ENCODE assay signal across 8 mouse cellular contexts in the genomic region with DNA sequence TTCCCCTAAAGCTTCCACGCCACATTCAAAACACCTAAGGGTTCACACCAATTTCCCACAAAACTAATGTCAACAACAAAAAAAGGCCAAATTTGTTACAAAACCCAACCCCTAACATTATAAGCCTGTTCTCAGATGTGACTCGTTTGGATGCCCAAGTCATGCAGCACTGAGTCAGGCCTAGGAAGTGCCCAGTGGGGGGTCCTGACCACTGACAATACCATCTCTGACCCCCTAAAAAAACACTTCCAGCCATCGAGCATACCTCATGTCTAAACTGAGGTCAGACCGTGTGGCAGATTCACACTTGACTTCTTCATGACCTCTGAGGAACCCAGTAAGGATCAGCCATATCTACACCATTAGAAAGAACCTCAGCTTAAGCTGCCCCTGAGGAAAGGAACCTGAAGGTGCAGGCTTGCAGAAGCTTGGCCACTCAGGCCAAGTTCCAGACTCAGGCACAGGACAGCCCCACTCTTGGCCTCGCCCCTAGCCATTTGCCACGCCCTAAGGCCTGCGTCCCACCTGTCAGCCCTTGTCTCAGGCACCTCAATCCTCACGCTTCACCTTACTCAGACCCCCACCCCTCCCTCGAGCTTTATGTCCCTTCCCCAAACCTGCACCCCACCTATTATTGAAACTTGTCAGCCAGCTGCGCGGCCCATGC. TPM values are rescaled to one million over a fixed set of nuclear protein-coding genes. Genes with fewer than 3 reads are reported as not detected.
DNase-seq lines count a peak whose midpoint lies in the region; ATAC-seq and TF ChIP-seq lines count a peak whose summit lies in the region.

No protein-coding gene starts in this region.

- H3K4me1 ChIP-seq in lung, embryonic 14.5 days (ENCODE audit: insufficient read depth) = 0 out of 2 replicates have a peak, but pooled peaks cover 3% of the 10 kb centered on the region
- no peaks in the 10 kb centered on the region; the same call in 1 of the 2 replicates for H3K4me1 ChIP-seq in embryonic facial prominence, embryonic 11.5 days (ENCODE audit: control insufficient read depth, insufficient read depth, low read length)
- peaks cover 20% of the 10 kb centered on the region for H3K4me1 ChIP-seq in hindbrain, postnatal 0 days (ENCODE audit: insufficient read depth, low read length)
- H3K4me1 ChIP-seq in midbrain, embryonic 15.5 days = peaks cover 20% of the 10 kb centered on the region

- H3K27ac ChIP-seq in lung, embryonic 14.5 days (ENCODE audit: low read depth) = 0 out of 2 replicates have a peak overlapping the region, but pooled peaks have one; percentile 15
- no peak overlapping the region for H3K27ac ChIP-seq in embryonic facial prominence, embryonic 11.5 days (replicated peaks; ENCODE audit: low read depth, low read length)
- H3K27ac ChIP-seq in hindbrain, postnatal 0 days = peak overlapping the region; percentile 74
- peak overlapping the region; percentile 82 for H3K27ac ChIP-seq in midbrain, embryonic 15.5 days

- no peaks in the 10 kb centered on the region for H3K27me3 ChIP-seq in lung, embryonic 14.5 days (ENCODE audit: insufficient read depth, low read length)
- no peaks in the 10 kb centered on the region for H3K27me3 ChIP-seq in embryonic facial prominence, embryonic 11.5 days (ENCODE audit: control insufficient read depth, insufficient read depth, low read length)
- H3K27me3 ChIP-seq in hindbrain, postnatal 0 days (ENCODE audit: insufficient read depth, low read length) = no peaks in the 10 kb centered on the region
- H3K27me3 ChIP-seq in midbrain, embryonic 15.5 days (replicated peaks) = no peaks in the 10 kb centered on the region

- H3K4me3 ChIP-seq in lung, embryonic 14.5 days (ENCODE audit: low read depth, low read length) = peak overlapping the region; percentile 92
- peak overlapping the region; percentile 36 for H3K4me3 ChIP-seq in embryonic facial prominence, embryonic 11.5 days (ENCODE audit: low read depth, low read length)
- H3K4me3 ChIP-seq in hindbrain, postnatal 0 days (ENCODE audit: low read length) = peak overlapping the region; percentile 74
- peak overlapping the region; percentile 76 for H3K4me3 ChIP-seq in midbrain, embryonic 15.5 days

- H3K9me3 ChIP-seq in lung, embryonic 14.5 days (ENCODE audit: low read depth, low read length) = no peaks in the 10 kb centered on the region
- no peaks in the 10 kb centered on the region for H3K9me3 ChIP-seq in embryonic facial prominence, embryonic 11.5 days (replicated peaks; ENCODE audit: control insufficient read depth, low read length)
- H3K9me3 ChIP-seq in hindbrain, postnatal 0 days (ENCODE audit: low read length) = no peaks in the 10 kb centered on the region
- no peaks in the 10 kb centered on the region for H3K9me3 ChIP-seq in midbrain, embryonic 15.5 days

- H3K9ac ChIP-seq in lung, embryonic 14.5 days = peak overlapping the region; percentile 23; the same call in 1 of the 2 replicates
- peak overlapping the region; percentile 28; the same call in 1 of the 2 replicates for H3K9ac ChIP-seq in embryonic facial prominence, embryonic 11.5 days (replicated peaks; ENCODE audit: low read length)
- H3K9ac ChIP-seq in hindbrain, postnatal 0 days (replicated peaks; ENCODE audit: low read length) = no peak overlapping the region
- peak overlapping the region; percentile 46 for H3K9ac ChIP-seq in midbrain, embryonic 15.5 days

- 19% methylated on average over 11 of the region's 11 CpGs for WGBS in lung, embryonic 14.5 days
- WGBS in embryonic facial prominence, embryonic 11.5 days = 24% methylated on average over 11 of the region's 11 CpGs
- 21% methylated on average over 11 of the region's 11 CpGs for WGBS in hindbrain, postnatal 0 days
- 26% methylated on average over 11 of the region's 11 CpGs for WGBS in midbrain, embryonic 15.5 days

- peak overlapping the region; percentile 90 for H3K4me2 ChIP-seq in lung, embryonic 14.5 days
- H3K4me2 ChIP-seq in embryonic facial prominence, embryonic 11.5 days (ENCODE audit: low read depth, low read length) = peak overlapping the region; percentile 49
- peak overlapping the region; percentile 84 for H3K4me2 ChIP-seq in hindbrain, postnatal 0 days (ENCODE audit: low read depth, low read length)
- peak overlapping the region; percentile 95 for H3K4me2 ChIP-seq in midbrain, embryonic 15.5 days

- H3K36me3 ChIP-seq in lung, embryonic 14.5 days (ENCODE audit: insufficient read depth) = peaks cover 21% of the 10 kb centered on the region
- H3K36me3 ChIP-seq in embryonic facial prominence, embryonic 11.5 days (replicated peaks; ENCODE audit: control insufficient read depth, insufficient read depth, low read depth, low read length) = no peaks in the 10 kb centered on the region; the same call in none of the 2 replicates
- H3K36me3 ChIP-seq in hindbrain, postnatal 0 days (ENCODE audit: insufficient read depth, low read length) = peaks cover 10% of the 10 kb centered on the region
- H3K36me3 ChIP-seq in midbrain, embryonic 15.5 days (replicated peaks) = peaks cover 10% of the 10 kb centered on the region; the same call in 1 of the 2 replicates

- no peak for DNase-seq in lung, embryonic 14.5 days
- DNase-seq in lung, adult 18-20 months = no peak
- no peak for DNase-seq in embryonic facial prominence, embryonic 11.5 days (ENCODE audit: low spot score)
- no peak for DNase-seq in hindbrain, postnatal 0 days (ENCODE audit: low spot score)
- DNase-seq in thymus, postnatal 36 days = no peak
- DNase-seq in adrenal gland, adult (ENCODE audit: inconsistent age in 2 of 2, low spot score in 1 of 2) = no peak

- no peak for TF ChIP-seq CTCF in lung, embryonic 14.5 days (IDR thresholded peaks at IDR 0.05; ENCODE audit: low read depth)
- no peak for TF ChIP-seq CTCF in hindbrain, postnatal 0 days (IDR thresholded peaks at IDR 0.05; ENCODE audit: low read depth)

- ATAC-seq in lung, embryonic 14.5 days (ENCODE audit: insufficient read depth) = peak; percentile 72
- peak; percentile 68 for ATAC-seq in embryonic facial prominence, embryonic 11.5 days (replicated peaks; ENCODE audit: insufficient number of reproducible peaks, low FRiP score, low TSS enrichment, low read depth)
- ATAC-seq in hindbrain, postnatal 0 days = peak; percentile 19
- ATAC-seq in midbrain, embryonic 15.5 days (replicated peaks) = peak; percentile 51
- no peak for ATAC-seq in erythroid progenitor cell, adult 5-6 weeks (replicated peaks; ENCODE audit: low FRiP score, poor library complexity, severe bottlenecking)

RNA-seq across cellular contexts. Expression of a gene that starts 0.7 kb away (rescaled TPM):
- polyA plus RNA-seq in lung, embryonic 14.5 days (2014; fragmentation: Nextera tagmentation; extraction: Ambion mirVana) = 12.0 and 13.5 TPM in 2 replicates
- 8.7 and 11.7 TPM in 2 replicates for polyA plus RNA-seq in embryonic facial prominence, embryonic 11.5 days (2014; fragmentation: Nextera tagmentation; extraction: Ambion mirVana)
- total RNA-seq in hindbrain, postnatal 0 days (2014; rRNA removed) = 264 and 274 TPM in 2 replicates
- 297 and 322 TPM in 2 replicates for polyA plus RNA-seq in hindbrain, postnatal 0 days (2015; fragmentation: Nextera tagmentation; extraction: Ambion mirVana)
- polyA plus RNA-seq in midbrain, embryonic 15.5 days (2015; fragmentation: Nextera tagmentation; extraction: Ambion mirVana) = 303 and 316 TPM in 2 replicates
- total RNA-seq in erythroid progenitor cell, adult 5-6 weeks (2015; ENCODE audit: low replicate concordance) = 0.72 TPM in 1 of 2 replicates, not detected in the other
- total RNA-seq in erythroid progenitor cell, adult 5-6 weeks (2017; ENCODE audit: low replicate concordance) = 0.08 TPM in 1 of 2 replicates, not detected in the other

RNA-seq across cellular contexts. Expression of a gene that starts 0.9 kb away (rescaled TPM):
- polyA plus RNA-seq in lung, embryonic 14.5 days (2014; fragmentation: Nextera tagmentation; extraction: Ambion mirVana) = 8.6 and 9.0 TPM in 2 replicates
- 6.8 and 7.4 TPM in 2 replicates for polyA plus RNA-seq in embryonic facial prominence, embryonic 11.5 days (2014; fragmentation: Nextera tagmentation; extraction: Ambion mirVana)
- total RNA-seq in hindbrain, postnatal 0 days (2014; rRNA removed) = 12.8 and 16.3 TPM in 2 replicates
- 1.8 and 2.2 TPM in 2 replicates for polyA plus RNA-seq in hindbrain, postnatal 0 days (2015; fragmentation: Nextera tagmentation; extraction: Ambion mirVana)
- polyA plus RNA-seq in midbrain, embryonic 15.5 days (2015; fragmentation: Nextera tagmentation; extraction: Ambion mirVana) = 4.6 and 5.1 TPM in 2 replicates
- total RNA-seq in erythroid progenitor cell, adult 5-6 weeks (2015; ENCODE audit: low replicate concordance) = 1.7 and 1.8 TPM in 2 replicates
- total RNA-seq in erythroid progenitor cell, adult 5-6 weeks (2017; ENCODE audit: low replicate concordance) = 2.6 and 3.6 TPM in 2 replicates

RNA-seq across cellular contexts. Expression of a gene that starts 51.3 kb away (rescaled TPM):
- polyA plus RNA-seq in lung, embryonic 14.5 days (2014; fragmentation: Nextera tagmentation; extraction: Ambion mirVana) = 53.3 and 57.7 TPM in 2 replicates
- polyA plus RNA-seq in embryonic facial prominence, embryonic 11.5 days (2014; fragmentation: Nextera tagmentation; extraction: Ambion mirVana) = 42.9 and 45.9 TPM in 2 replicates
- total RNA-seq in hindbrain, postnatal 0 days (2014; rRNA removed) = 52.7 and 78.5 TPM in 2 replicates
- polyA plus RNA-seq in hindbrain, postnatal 0 days (2015; fragmentation: Nextera tagmentation; extraction: Ambion mirVana) = 33.9 and 36.2 TPM in 2 replicates
- 51.3 and 54.3 TPM in 2 replicates for polyA plus RNA-seq in midbrain, embryonic 15.5 days (2015; fragmentation: Nextera tagmentation; extraction: Ambion mirVana)
- total RNA-seq in erythroid progenitor cell, adult 5-6 weeks (2015; ENCODE audit: low replicate concordance) = 77.5 and 111 TPM in 2 replicates
- total RNA-seq in erythroid progenitor cell, adult 5-6 weeks (2017; ENCODE audit: low replicate concordance) = 99.6 and 190 TPM in 2 replicates

Comparison
In these comparisons a context has a peak if more than half of its experiments do, and no peak if none do; other contexts are left out.
1. H3K4me3 ChIP-seq: peak in every context shown above with its lines; median percentile 92 in lung, embryonic 14.5 days; 76 in midbrain, embryonic 15.5 days; 74 in hindbrain, postnatal 0 days; 36 in embryonic facial prominence, embryonic 11.5 days.
2. RNA of a gene that starts 0.7 kb away (polyA plus RNA-seq): 297 to 322 TPM in hindbrain, postnatal 0 days and 303 to 316 TPM in midbrain, embryonic 15.5 days; 12.0 to 13.5 TPM in lung, embryonic 14.5 days and 8.7 to 11.7 TPM in embryonic facial prominence, embryonic 11.5 days; every median in the first group is over 10 times any median in the second.
3. Peak in every context shown above with its lines, with median percentiles within 50 percentile points of each other: H3K4me2 ChIP-seq.